8 mouse cellular contexts compared by ENCODE assay signal in genomic region chr8:121393111-121393510, GRCm38 (mm10).
A peak's percentile ranks its signal among the peaks of the same experiment; 100 is the strongest.
DNase-seq lines count a peak whose midpoint lies in the region; ATAC-seq and TF ChIP-seq lines count a peak whose summit lies in the region.

No protein-coding gene starts in this region.

- peaks cover 41% of the 10 kb centered on the region for H3K27me3 ChIP-seq in lung, postnatal 0 days (replicated peaks; ENCODE audit: insufficient read depth, low read length)

- TF ChIP-seq CTCF in lung, postnatal 0 days (IDR thresholded peaks at IDR 0.05), result peak; percentile 74

- intact Hi-C loops in heart, postnatal 10 days (cut with DNase I), result loop anchor here (1.0 to 5.0 kb wide), 3 partner anchors 81 to 280 kb away; no protein-coding TSS in a partner anchor

- no peaks in the 10 kb centered on the region for H3K4me1 ChIP-seq in lung, postnatal 0 days (ENCODE audit: insufficient read depth, low read depth, low read length)

- no peak for TF ChIP-seq EP300 in lung, postnatal 0 days (IDR thresholded peaks at IDR 0.05)

- H3K4me2 ChIP-seq in lung, postnatal 0 days (replicated peaks; ENCODE audit: low read depth, low read length), result no peak overlapping the region

- no peaks in the 10 kb centered on the region for H3K36me3 ChIP-seq in lung, postnatal 0 days (ENCODE audit: insufficient read depth, low read length)

- peak; percentile 40; the same call in 1 of the 2 replicates for ATAC-seq in lung, postnatal 0 days

- no peak overlapping the region for H3K27ac ChIP-seq in lung, postnatal 0 days (ENCODE audit: low read length)

- H3K4me3 ChIP-seq in lung, postnatal 0 days (ENCODE audit: low read depth, low read length), result no peak overlapping the region

- WGBS in lung, postnatal 0 days, result 8% methylated on average over 9 of the region's 9 CpGs

- H3K9ac ChIP-seq in lung, postnatal 0 days (replicated peaks; ENCODE audit: low read depth), result no peak overlapping the region

- peak; percentile 47 for DNase-seq in gastrocnemius, postnatal 10 days
- DNase-seq in gastrocnemius, adult 18-20 months (ENCODE audit: low spot score), result no peak
- DNase-seq in urinary bladder, postnatal 25 days (ENCODE audit: low spot score), result peak; percentile 26
- DNase-seq in urinary bladder, adult 2 months (ENCODE audit: low spot score), result no peak
- DNase-seq in heart, postnatal 10 days, result peak; percentile 61 to 71
- DNase-seq in lung, postnatal 0 days (ENCODE audit: low spot score), result peak; percentile 69
- no peak for DNase-seq in frontal cortex, postnatal 14 days (ENCODE audit: low spot score in 2 of 2)
- no peak for DNase-seq in thymus, postnatal 25 days

- no peaks in the 10 kb centered on the region for H3K9me3 ChIP-seq in lung, postnatal 0 days (ENCODE audit: low read length)

Comparison
In these comparisons a context has a peak if more than half of its experiments do, and no peak if none do; other contexts are left out.
1. DNase-seq: peak in gastrocnemius, postnatal 10 days (single experiment), urinary bladder, postnatal 25 days (single experiment), heart, postnatal 10 days (2 of 2) and lung, postnatal 0 days (single experiment); none in gastrocnemius, adult 18-20 months (single experiment), urinary bladder, adult 2 months (single experiment), frontal cortex, postnatal 14 days (0 of 2) and thymus, postnatal 25 days (single experiment).